Mouse (Mus musculus) embryonic fibroblast, embryonic 13.5 days (primary cell): ENCODE measurements at regions not wholly inside any gene's neighbourhood (a gene's known extent, or its start where the extent isn't known, plus 50 kb on each side); places are given as distances from the start of the nearest gene placed in this dataset.
"Not testable (repeated sequence)": the region's sequence is repeated elsewhere in the genome, so short reads cannot be mapped to it uniquely, and the experiment has no call there.

Experiments
- H3K27ac ChIP-seq: 2 replicates; pipeline ENCODE4 v1.5.1; 2012; ENCODE audit warnings: low read length, control low read depth, inconsistent platforms; ENCODE audit not compliant: insufficient read depth
- H3K4me1 ChIP-seq: 2 replicates; pipeline ENCODE4 v1.6.1; 2011; ENCODE audit warnings: low read length; ENCODE audit not compliant: control insufficient read depth, insufficient read depth
- H3K4me3 ChIP-seq: 2 replicates; pipeline ENCODE4 v1.5.1; 2011; ENCODE audit warnings: mild to moderate bottlenecking, control low read depth, low read length; ENCODE audit not compliant: insufficient read depth
- CTCF ChIP-seq: IDR thresholded peaks from 2 replicates; pipeline ENCODE4 v1.5.1; 2011; ENCODE audit warnings: mild to moderate bottlenecking, control low read depth, low read length, moderate library complexity, borderline replicate concordance; ENCODE audit not compliant: insufficient read depth
- POLR2A ChIP-seq: IDR thresholded peaks from 2 replicates; pipeline ENCODE4 v1.6.1; 2011; ENCODE audit warnings: low read depth, mild to moderate bottlenecking, control low read depth, low read length, moderate library complexity

- no peak overlapping the region for H3K4me3 ChIP-seq
- no peak overlapping the region for H3K27ac ChIP-seq
- TF ChIP-seq POLR2A, result no peak
- no peak for TF ChIP-seq CTCF
- H3K4me1 ChIP-seq, result no peaks in the 10 kb centered on the region
Observed at GRCm38 (mm10) chr6:12868251-12868650, 119.0 kb upstream of the Thsd7a start.

GRCm38 (mm10) chr6:12852041-12852440 lies 102.8 kb upstream of the Thsd7a start:
- TF ChIP-seq POLR2A (no peak), CTCF (no peak)
- H3K4me1 ChIP-seq, result peaks cover 3% of the 10 kb centered on the region; the same call in 1 of the 2 replicates
- H3K27ac ChIP-seq, result no peak overlapping the region
- H3K4me3 ChIP-seq, result no peak overlapping the region

- H3K27ac ChIP-seq, H3K4me3 ChIP-seq, H3K4me1 ChIP-seq: not testable (repeated sequence)
Observed at GRCm38 (mm10) chr6:12835079-12835478, 85.9 kb upstream of the Thsd7a start.

- H3K4me3 ChIP-seq, result no peak overlapping the region
- no peaks in the 10 kb centered on the region for H3K4me1 ChIP-seq
- TF ChIP-seq POLR2A, result no peak
- H3K27ac ChIP-seq, result no peak overlapping the region
Observed at GRCm38 (mm10) chr6:12833358-12833757, 84.1 kb upstream of the Thsd7a start.

GRCm38 (mm10) chr6:12831916-12832315 lies 82.7 kb upstream of the Thsd7a start:
- H3K4me1 ChIP-seq, result no peaks in the 10 kb centered on the region
- H3K4me3 ChIP-seq, result no peak overlapping the region
- no peak overlapping the region for H3K27ac ChIP-seq
- no peak for TF ChIP-seq CTCF
- TF ChIP-seq POLR2A, result no peak

- H3K4me1 ChIP-seq, result no peaks in the 10 kb centered on the region
- no peak overlapping the region for H3K27ac ChIP-seq
- no peak overlapping the region for H3K4me3 ChIP-seq
- TF ChIP-seq POLR2A (no peak), CTCF (no peak)
Observed at GRCm38 (mm10) chr6:12831485-12831884, 82.3 kb upstream of the Thsd7a start.

- Histone ChIP-seq H3K27ac (no peak overlapping the region), H3K4me1 (no peaks in the 10 kb centered on the region), H3K4me3 (no peak overlapping the region)
- no peak for TF ChIP-seq CTCF
- no peak for TF ChIP-seq POLR2A
Observed at GRCm38 (mm10) chr6:12827745-12828144, 78.5 kb upstream of the Thsd7a start.

- TF ChIP-seq CTCF (no peak), POLR2A (no peak)
- Histone ChIP-seq H3K4me3 (no peak overlapping the region), H3K4me1 (no peaks in the 10 kb centered on the region), H3K27ac (no peak overlapping the region)
Observed at GRCm38 (mm10) chr6:12814972-12815770, 66.0 kb upstream of the Thsd7a start.

- H3K4me3 ChIP-seq, H3K4me1 ChIP-seq: not testable (repeated sequence)
- H3K27ac ChIP-seq, result peak overlapping the region; percentile 98
Observed at GRCm38 (mm10) chr6:12813781-12814180, 64.6 kb upstream of the Thsd7a start.

- Histone ChIP-seq H3K27ac (peak overlapping the region; percentile 71; the same call in 1 of the 2 replicates), H3K4me1 (no peaks in the 10 kb centered on the region), H3K4me3 (no peak overlapping the region)
- TF ChIP-seq POLR2A (no peak), CTCF (no peak)
Observed at GRCm38 (mm10) chr6:12812467-12812866, 63.3 kb upstream of the Thsd7a start.

- H3K4me3 ChIP-seq, result no peak overlapping the region
- H3K27ac ChIP-seq, result peak overlapping the region; percentile 71; the same call in 1 of the 2 replicates
- no peak for TF ChIP-seq POLR2A
- no peak for TF ChIP-seq CTCF
- no peaks in the 10 kb centered on the region for H3K4me1 ChIP-seq
Observed at GRCm38 (mm10) chr6:12812036-12812435, 62.8 kb upstream of the Thsd7a start.
